Mouse (Mus musculus) limb, embryonic 14.5 days (tissue): ENCODE measurements at regions not wholly inside any gene's neighbourhood (a gene's known extent, or its start where the extent isn't known, plus 50 kb on each side); places are given as distances from the start of the nearest gene placed in this dataset.
"Not testable (repeated sequence)": the region's sequence is repeated elsewhere in the genome, so short reads cannot be mapped to it uniquely, and the experiment has no call there.

Source experiments
- ATAC-seq: fragments of 200-750 bp; cut with Nextera tagmentation; 2 replicates; pipeline ENCODE4 v1.8.0; 2017; ENCODE audit warnings: low read depth, moderate number of reproducible peaks, moderate TSS enrichment; ENCODE audit not compliant: low FRiP score
- DNase-seq: peaks from one replicate; pipeline ENCODE4 v3.0.0-alpha.2; 2015; ENCODE audit warnings: low spot score
- H3K27ac ChIP-seq: fragments of 300-500 bp; sonication (generic); replicated peaks from 2 replicates; pipeline ENCODE4 v1.5.1; 2014; ENCODE audit warnings: low read depth, mild to moderate bottlenecking, low read length, moderate library complexity, mixed read lengths
- H3K27me3 ChIP-seq: fragments of 300-500 bp; sonication (generic); 2 replicates; pipeline ENCODE4 v1.6.1; 2014; ENCODE audit warnings: low read length, mixed read lengths; ENCODE audit not compliant: control insufficient read depth, insufficient read depth
- H3K36me3 ChIP-seq: fragments of 300-500 bp; sonication (generic); 2 replicates; pipeline ENCODE4 v1.6.1; 2014; ENCODE audit warnings: mild to moderate bottlenecking, low read length, moderate library complexity, mixed read lengths; ENCODE audit not compliant: control insufficient read depth, insufficient read depth
- H3K4me1 ChIP-seq: fragments of 300-500 bp; sonication (generic); 2 replicates; pipeline ENCODE4 v1.6.1; 2014; ENCODE audit warnings: antibody characterized with exemption, low read length, mixed read lengths; ENCODE audit not compliant: control insufficient read depth, insufficient read depth
- H3K4me2 ChIP-seq: fragments of 300-500 bp; sonication (generic); replicated peaks from 2 replicates; pipeline ENCODE4 v1.6.1; 2014; ENCODE audit warnings: low read depth, mild to moderate bottlenecking, low read length, moderate library complexity; ENCODE audit not compliant: severe bottlenecking
- H3K4me3 ChIP-seq: fragments of 300-500 bp; sonication (generic); replicated peaks from 2 replicates; pipeline ENCODE4 v1.5.1; 2014; ENCODE audit warnings: low read length
- H3K9ac ChIP-seq: fragments of 300-500 bp; sonication (generic); 2 replicates; pipeline ENCODE4 v1.6.1; 2014; ENCODE audit warnings: mild to moderate bottlenecking, low read depth, low read length, moderate library complexity; ENCODE audit not compliant: severe bottlenecking
- H3K9me3 ChIP-seq: fragments of 300-500 bp; sonication (generic); 2 replicates; pipeline ENCODE4 v1.6.1; 2016; ENCODE audit warnings: low read length; ENCODE audit not compliant: control insufficient read depth
- POLR2A ChIP-seq: fragments of 200-500 bp; IDR thresholded peaks from 2 replicates; pipeline ENCODE4 v1.8.0; 2012; ENCODE audit warnings: inconsistent platforms, mild to moderate bottlenecking, moderate library complexity, borderline replicate concordance; ENCODE audit not compliant: insufficient read depth, insufficient read length; ENCODE audit errors: extremely low read depth
- WGBS: fragments of 180-500 bp; shearing (Covaris S2); extraction: QIAGEN DNeasy Blood & Tissue Kit; methylation state at CpG from one replicate; pipeline ENCODE4 v1.1.7; 2014; 5-methylcytosine and 5-hydroxymethylcytosine counted together

DNA sequence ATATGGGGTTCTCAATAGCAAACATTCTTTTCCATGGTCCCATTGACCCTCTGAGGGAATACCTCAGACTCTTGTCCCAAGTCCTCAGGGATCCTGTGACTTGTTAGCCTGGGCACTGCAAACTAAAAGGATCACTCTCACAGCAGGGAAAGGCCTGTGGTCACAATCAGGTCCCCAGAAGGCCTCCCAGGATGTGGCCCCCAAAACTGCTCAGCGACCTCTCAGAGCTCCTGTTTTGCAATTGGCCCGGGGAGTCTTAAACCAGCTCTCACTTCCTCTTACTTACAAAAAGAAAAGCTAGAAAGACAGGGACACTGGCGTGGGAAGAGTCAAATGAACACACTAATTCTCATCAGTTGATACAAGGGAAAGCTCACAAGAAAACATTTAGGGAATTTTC is 59.4 kb upstream of the Rhobtb1 start:
- WGBS = 86% methylated on average over 3 of the region's 3 CpGs
- DNase-seq = no peak
- H3K27me3 ChIP-seq = no peaks in the 10 kb centered on the region
- H3K9me3 ChIP-seq = no peaks in the 10 kb centered on the region
- no peak overlapping the region for H3K9ac ChIP-seq
- no peak overlapping the region for H3K4me2 ChIP-seq
- no peak overlapping the region for H3K4me3 ChIP-seq
- ATAC-seq = no peak
- no peaks in the 10 kb centered on the region for H3K36me3 ChIP-seq
- no peak for TF ChIP-seq POLR2A
- no peaks in the 10 kb centered on the region for H3K4me1 ChIP-seq
- no peak overlapping the region for H3K27ac ChIP-seq

DNA sequence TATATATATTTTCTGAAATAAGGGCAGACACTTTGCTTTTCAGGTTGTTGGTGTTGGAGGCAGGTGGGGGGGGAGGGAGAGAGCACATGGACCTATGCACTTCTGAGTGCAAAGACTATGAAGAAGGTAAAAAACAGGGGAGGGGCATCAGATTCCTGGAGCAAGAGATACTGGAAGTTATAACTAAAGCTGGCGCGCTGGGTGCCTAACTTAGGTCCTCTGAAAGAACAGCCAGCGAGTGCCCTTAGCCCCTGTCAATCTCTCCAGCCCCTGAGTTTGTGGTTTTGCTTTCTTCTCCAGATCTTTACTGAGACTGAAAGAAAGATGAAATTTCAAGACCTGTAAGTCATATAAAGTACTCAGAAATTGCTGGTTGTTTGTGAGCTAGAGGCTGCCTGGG is 51.2 kb upstream of the Rhobtb1 start:
- Histone ChIP-seq H3K9me3 (no peaks in the 10 kb centered on the region), H3K4me3 (no peak overlapping the region), H3K36me3 (no peaks in the 10 kb centered on the region), H3K27me3 (no peaks in the 10 kb centered on the region), H3K4me2 (no peak overlapping the region), H3K9ac (no peak overlapping the region), H3K27ac (no peak overlapping the region), H3K4me1 (peaks cover 6% of the 10 kb centered on the region; the same call in 1 of the 2 replicates)
- no peak for DNase-seq
- ATAC-seq = no peak
- WGBS = 92% methylated on average over 3 of the region's 3 CpGs
- no peak for TF ChIP-seq POLR2A

GRCm38 (mm10) chr10:69100742-69101141 is 50.5 kb upstream of the Rhobtb1 start:
- not testable (repeated sequence) for H3K4me3 ChIP-seq, H3K27me3 ChIP-seq, H3K9ac ChIP-seq, DNase-seq, H3K27ac ChIP-seq, ATAC-seq, H3K36me3 ChIP-seq, H3K4me2 ChIP-seq, H3K9me3 ChIP-seq, H3K4me1 ChIP-seq
- 71% methylated on average over 16 of the region's 16 CpGs for WGBS
